Mouse (Mus musculus): ENCODE results near the gene Patj. TPM values are rescaled to one million over a fixed set of nuclear protein-coding genes. Genes with fewer than 3 reads are reported as not detected.

The Patj gene
- polyA plus RNA-seq, 1 experiment = 6.4 TPM

GRCm38 (mm10) chr4:98660534-98660933 lies 264.9 kb downstream of the Patj start:
- peaks cover 5% of the 10 kb centered on the region; the same call in 1 of the 2 replicates for H3K4me1 ChIP-seq (ENCODE audit: control insufficient read depth, insufficient read depth, low read length)
- no peak overlapping the region for H3K27ac ChIP-seq (ENCODE audit: insufficient read depth, low read length)
- no peak overlapping the region for H3K4me3 ChIP-seq (ENCODE audit: insufficient read depth, low read length)
- TF ChIP-seq CTCF (IDR thresholded peaks at IDR 0.05; ENCODE audit: borderline replicate concordance, insufficient read depth, low read length) = no peak
- no peak for TF ChIP-seq POLR2A (IDR thresholded peaks at IDR 0.05; ENCODE audit: low read depth, low read length)

- TF ChIP-seq CTCF (IDR thresholded peaks at IDR 0.05; ENCODE audit: borderline replicate concordance, insufficient read depth, low read length) (no peak), POLR2A (IDR thresholded peaks at IDR 0.05; ENCODE audit: low read depth, low read length) (no peak)
- Histone ChIP-seq H3K4me1 (ENCODE audit: control insufficient read depth, insufficient read depth, low read length) (no peaks in the 10 kb centered on the region), H3K27ac (ENCODE audit: insufficient read depth, low read length) (no peak overlapping the region), H3K4me3 (ENCODE audit: insufficient read depth, low read length) (no peak overlapping the region)
These were observed 270.3 kb downstream of the Patj start for GRCm38 (mm10) chr4:98665884-98666283.

GRCm38 (mm10) chr4:98666451-98666850 lies 270.9 kb downstream of the Patj start:
- TF ChIP-seq POLR2A (IDR thresholded peaks at IDR 0.05; ENCODE audit: low read depth, low read length) = no peak
- TF ChIP-seq CTCF (IDR thresholded peaks at IDR 0.05; ENCODE audit: borderline replicate concordance, insufficient read depth, low read length) = no peak

GRCm38 (mm10) chr4:98667009-98667408 lies 271.4 kb downstream of the Patj start:
- H3K4me3 ChIP-seq (ENCODE audit: insufficient read depth, low read length) = no peak overlapping the region
- H3K4me1 ChIP-seq (ENCODE audit: control insufficient read depth, insufficient read depth, low read length) = no peaks in the 10 kb centered on the region
- TF ChIP-seq CTCF (IDR thresholded peaks at IDR 0.05; ENCODE audit: borderline replicate concordance, insufficient read depth, low read length) = no peak
- TF ChIP-seq POLR2A (IDR thresholded peaks at IDR 0.05; ENCODE audit: low read depth, low read length) = no peak
- no peak overlapping the region for H3K27ac ChIP-seq (ENCODE audit: insufficient read depth, low read length)

More at GRCm38 (mm10) chr4:98666451-98666850, 270.9 kb downstream of the Patj start:
- Histone ChIP-seq H3K27ac (ENCODE audit: insufficient read depth, low read length) (no peak overlapping the region), H3K4me1 (ENCODE audit: control insufficient read depth, insufficient read depth, low read length) (no peaks in the 10 kb centered on the region), H3K4me3 (ENCODE audit: insufficient read depth, low read length) (no peak overlapping the region)

- no peak for TF ChIP-seq CTCF (IDR thresholded peaks at IDR 0.05; ENCODE audit: borderline replicate concordance, insufficient read depth, low read length)
- no peak for TF ChIP-seq POLR2A (IDR thresholded peaks at IDR 0.05; ENCODE audit: low read depth, low read length)
- no peaks in the 10 kb centered on the region for H3K4me1 ChIP-seq (ENCODE audit: control insufficient read depth, insufficient read depth, low read length)
- H3K27ac ChIP-seq (ENCODE audit: insufficient read depth, low read length) = no peak overlapping the region
- H3K4me3 ChIP-seq (ENCODE audit: insufficient read depth, low read length) = no peak overlapping the region
These were observed 281.9 kb downstream of the Patj start for GRCm38 (mm10) chr4:98677506-98677905.

GRCm38 (mm10) chr4:98686678-98687267 lies 291.2 kb downstream of the Patj start:
- H3K27ac ChIP-seq (ENCODE audit: insufficient read depth, low read length) = no peak overlapping the region
- TF ChIP-seq POLR2A (IDR thresholded peaks at IDR 0.05; ENCODE audit: low read depth, low read length) (no peak), CTCF (IDR thresholded peaks at IDR 0.05; ENCODE audit: borderline replicate concordance, insufficient read depth, low read length) (no peak)
- H3K4me3 ChIP-seq (ENCODE audit: insufficient read depth, low read length) = no peak overlapping the region
- H3K4me1 ChIP-seq (ENCODE audit: control insufficient read depth, insufficient read depth, low read length) = no peaks in the 10 kb centered on the region

GRCm38 (mm10) chr4:98688116-98688515 lies 292.5 kb downstream of the Patj start:
- no peak overlapping the region for H3K27ac ChIP-seq (ENCODE audit: insufficient read depth, low read length)
- TF ChIP-seq POLR2A (IDR thresholded peaks at IDR 0.05; ENCODE audit: low read depth, low read length) (no peak), CTCF (IDR thresholded peaks at IDR 0.05; ENCODE audit: borderline replicate concordance, insufficient read depth, low read length) (no peak)
- no peak overlapping the region for H3K4me3 ChIP-seq (ENCODE audit: insufficient read depth, low read length)
- H3K4me1 ChIP-seq (ENCODE audit: control insufficient read depth, insufficient read depth, low read length) = no peaks in the 10 kb centered on the region

GRCm38 (mm10) chr4:98688520-98688919 lies 292.9 kb downstream of the Patj start:
- TF ChIP-seq POLR2A (IDR thresholded peaks at IDR 0.05; ENCODE audit: low read depth, low read length) = no peak
- TF ChIP-seq CTCF (IDR thresholded peaks at IDR 0.05; ENCODE audit: borderline replicate concordance, insufficient read depth, low read length) = no peak
- no peak overlapping the region for H3K4me3 ChIP-seq (ENCODE audit: insufficient read depth, low read length)
- no peak overlapping the region for H3K27ac ChIP-seq (ENCODE audit: insufficient read depth, low read length)
- H3K4me1 ChIP-seq (ENCODE audit: control insufficient read depth, insufficient read depth, low read length) = no peaks in the 10 kb centered on the region

- Histone ChIP-seq H3K4me1 (ENCODE audit: control insufficient read depth, insufficient read depth, low read length) (no peaks in the 10 kb centered on the region), H3K27ac (ENCODE audit: insufficient read depth, low read length) (no peak overlapping the region), H3K4me3 (ENCODE audit: insufficient read depth, low read length) (no peak overlapping the region)
- TF ChIP-seq POLR2A (IDR thresholded peaks at IDR 0.05; ENCODE audit: low read depth, low read length) (no peak), CTCF (IDR thresholded peaks at IDR 0.05; ENCODE audit: borderline replicate concordance, insufficient read depth, low read length) (no peak)
These were observed 294.4 kb downstream of the Patj start for GRCm38 (mm10) chr4:98689988-98690387.

GRCm38 (mm10) chr4:98693465-98694185 lies 298.0 kb downstream of the Patj start:
- H3K27ac ChIP-seq (ENCODE audit: insufficient read depth, low read length) = no peak overlapping the region
- H3K4me3 ChIP-seq (ENCODE audit: insufficient read depth, low read length) = no peak overlapping the region
- TF ChIP-seq POLR2A (IDR thresholded peaks at IDR 0.05; ENCODE audit: low read depth, low read length) = no peak
- no peak for TF ChIP-seq CTCF (IDR thresholded peaks at IDR 0.05; ENCODE audit: borderline replicate concordance, insufficient read depth, low read length)
- no peaks in the 10 kb centered on the region for H3K4me1 ChIP-seq (ENCODE audit: control insufficient read depth, insufficient read depth, low read length)

Data from embryonic fibroblast, embryonic 13.5 days (primary cell).